Mouse (Mus musculus): ENCODE measurements around the gene Acod1. TPM values are rescaled to one million over a fixed set of nuclear protein-coding genes. Genes with fewer than 3 reads are reported as not detected.

The Acod1 gene
- polyA plus RNA-seq, 1 experiment from 2014 or later, result 0.06 TPM

DNA sequence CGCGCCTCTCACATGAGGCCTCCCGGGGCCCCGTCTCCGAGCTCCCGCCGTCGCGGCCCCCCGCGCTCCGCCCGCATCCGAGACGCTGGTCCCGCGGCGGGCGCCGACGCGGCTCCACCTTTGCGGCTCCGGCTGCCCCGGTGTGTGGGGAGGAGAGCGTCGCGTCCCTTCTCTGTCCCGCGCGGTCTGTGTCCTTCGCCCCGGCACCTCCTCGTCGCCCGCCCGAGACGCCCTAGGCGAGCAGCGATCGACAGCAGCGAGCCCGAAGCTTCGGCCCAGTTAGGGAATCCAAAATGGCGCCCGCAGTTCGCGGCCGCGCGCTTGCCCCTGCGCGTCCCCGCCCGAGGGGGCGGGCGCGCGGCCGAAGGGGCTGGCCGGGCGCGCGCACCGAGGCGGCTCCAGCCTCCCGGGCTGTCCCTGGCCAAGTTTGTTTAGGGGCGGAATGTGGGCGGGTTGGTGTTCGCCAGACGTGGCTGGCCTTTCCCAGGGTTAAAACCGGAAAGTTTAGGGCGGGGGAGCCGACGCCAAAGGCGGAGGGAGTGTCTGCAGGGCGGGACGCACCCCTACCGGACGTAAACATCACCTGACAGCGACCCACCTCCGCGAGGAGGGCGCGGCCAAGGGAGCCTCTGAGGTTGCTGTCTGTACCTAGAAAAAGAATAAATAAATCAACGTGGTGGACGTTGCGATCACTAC lies 52.6 kb downstream of the Acod1 start, which contains the start of gene Fbxl3:
Fbxl3 (minus strand) TSS at position 329 of the 696 bp plus-strand sequence.
- ATAC-seq, result peak; percentile 87
- in situ Hi-C loops (cut with MboI; ENCODE audit: low pct_unique_long_range_greater_than_20kb), result loop anchor here (25.0 kb wide), 1 partner anchor 413 kb away; the partner anchor contains the start of gene Scel
- no peaks in the 10 kb centered on the region for H3K27me3 ChIP-seq
- peak; percentile 85 for DNase-seq (ENCODE audit: low read depth, low spot score)
- no peak for TF ChIP-seq CTCF (IDR thresholded peaks at IDR 0.05)
- ChIA-PET CTCF (no interaction called here), POLR2A (no interaction called here)

DNA sequence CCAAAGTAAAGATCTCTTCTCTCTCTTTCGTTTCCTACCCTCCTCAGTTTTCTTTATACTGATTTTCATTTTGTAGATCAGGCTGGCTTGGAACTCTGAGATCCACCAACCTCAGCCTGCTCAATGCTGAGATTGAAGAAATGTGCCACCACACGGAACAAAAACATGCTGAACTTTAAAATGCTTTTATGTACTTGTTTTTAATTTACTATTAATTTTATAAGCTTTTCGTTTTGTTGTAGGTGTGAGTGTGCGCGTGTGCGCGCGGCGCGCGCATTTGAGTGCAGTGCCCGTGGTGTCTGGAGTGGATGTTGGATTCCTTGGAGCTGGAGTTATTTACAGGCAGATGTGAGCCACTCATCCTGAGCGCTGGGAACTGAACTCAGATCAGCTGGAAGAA lies 53.5 kb downstream of the Acod1 start:
- H3K27me3 ChIP-seq, result no peaks in the 10 kb centered on the region
- ATAC-seq (no peak), DNase-seq (ENCODE audit: low read depth, low spot score) (no peak)
- in situ Hi-C loops (cut with MboI; ENCODE audit: low pct_unique_long_range_greater_than_20kb), result loop anchor here (5.0 kb wide), 1 partner anchor 33 kb away; no protein-coding TSS in a partner anchor
- CTCF ChIA-PET, result interaction anchor here (1.4 kb wide), 1 partner anchor 35 kb away, joined by 4 read pairs; no protein-coding TSS in a partner anchor
- POLR2A ChIA-PET, result no interaction called here
- TF ChIP-seq CTCF (IDR thresholded peaks at IDR 0.05), result no peak

DNA sequence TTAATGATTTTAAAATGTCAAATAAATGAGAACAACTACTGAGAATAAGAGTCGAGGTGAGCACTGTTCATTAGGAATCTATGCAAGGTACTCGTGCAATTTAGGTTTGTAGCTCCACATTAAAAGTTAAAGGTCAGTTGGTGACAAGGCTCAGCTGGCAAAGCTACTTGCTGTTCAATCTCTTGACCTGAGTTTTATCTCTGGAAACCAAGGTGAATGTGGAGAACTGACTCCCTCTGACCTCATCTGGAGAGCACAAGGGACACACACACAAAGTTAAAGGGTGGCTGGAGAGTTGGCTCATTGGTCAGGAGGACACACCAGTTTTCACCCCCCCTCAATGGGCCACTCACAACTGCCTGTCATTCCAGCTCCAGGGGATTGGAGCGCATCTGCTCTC lies 54.4 kb downstream of the Acod1 start:
- ATAC-seq (no peak), DNase-seq (ENCODE audit: low read depth, low spot score) (no peak)
- no peaks in the 10 kb centered on the region for H3K27me3 ChIP-seq
- ChIA-PET CTCF (interaction anchor here (1.4 kb wide), 1 partner anchor 35 kb away, joined by 4 read pairs; no protein-coding TSS in a partner anchor), POLR2A (no interaction called here)
- TF ChIP-seq CTCF (IDR thresholded peaks at IDR 0.05), result no peak
- in situ Hi-C loops (cut with MboI; ENCODE audit: low pct_unique_long_range_greater_than_20kb), result loop anchor here (5.0 kb wide), 1 partner anchor 34 kb away; no protein-coding TSS in a partner anchor

DNA sequence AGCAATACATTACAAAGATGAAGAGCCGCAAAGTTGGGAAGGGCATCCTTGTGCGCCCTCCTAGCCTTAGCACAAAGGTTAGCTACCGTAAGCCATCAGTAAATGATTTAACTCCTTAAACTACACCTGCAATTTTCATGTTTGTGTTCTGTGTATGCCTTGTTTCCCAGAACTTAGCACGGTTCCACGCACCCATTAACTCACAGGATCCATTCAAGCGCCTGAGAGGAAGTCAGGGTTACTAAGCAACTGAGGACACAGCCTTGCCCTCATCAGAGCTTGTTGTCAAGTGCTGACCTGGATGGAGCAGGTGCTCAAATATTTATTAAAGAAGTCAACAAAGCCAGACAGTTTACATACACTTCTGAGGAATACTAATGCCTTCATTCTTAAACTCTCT lies 55.5 kb downstream of the Acod1 start:
- in situ Hi-C loops (cut with MboI; ENCODE audit: low pct_unique_long_range_greater_than_20kb), result loop anchor here (5.0 kb wide), 1 partner anchor 35 kb away; no protein-coding TSS in a partner anchor

DNA sequence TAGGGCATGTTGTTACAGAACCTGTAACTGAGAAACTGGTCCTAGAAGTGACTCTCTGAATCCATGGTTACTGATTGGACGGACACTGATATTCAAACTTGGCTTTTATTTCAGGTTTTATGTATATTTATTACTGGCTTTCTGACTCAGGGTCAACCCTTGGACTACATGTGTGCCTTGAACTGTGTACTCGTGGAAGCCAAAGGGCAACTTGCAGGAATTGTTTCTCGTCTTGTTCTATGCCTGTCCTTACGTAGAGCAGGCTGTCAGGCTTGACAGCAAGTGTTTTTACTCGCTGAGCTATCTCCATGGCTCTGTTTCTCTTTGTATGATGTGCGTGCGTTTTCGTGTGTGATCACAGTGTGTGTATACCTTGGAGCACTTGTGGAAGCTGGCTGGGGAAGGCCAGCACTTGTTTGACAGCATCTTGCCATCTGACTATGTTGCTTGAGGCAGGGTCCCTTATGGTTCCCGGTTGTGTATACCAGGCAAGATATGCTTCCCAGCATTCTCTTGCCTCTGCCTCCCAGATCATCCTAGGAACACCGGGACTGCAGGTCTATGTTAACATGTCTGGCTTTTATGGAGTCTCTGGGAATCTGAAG lies 56.1 kb downstream of the Acod1 start:
- in situ Hi-C loops (cut with MboI; ENCODE audit: low pct_unique_long_range_greater_than_20kb), result loop anchor here (5.0 kb wide), 1 partner anchor 36 kb away; no protein-coding TSS in a partner anchor
- TF ChIP-seq CTCF (IDR thresholded peaks at IDR 0.05), result no peak
- ChIA-PET CTCF (no interaction called here), POLR2A (no interaction called here)
- ATAC-seq (no peak), DNase-seq (ENCODE audit: low read depth, low spot score) (no peak)
- no peaks in the 10 kb centered on the region for H3K27me3 ChIP-seq

More for the DNA sequence above, 55.5 kb downstream of the Acod1 start:
- no peak for DNase-seq (ENCODE audit: low read depth, low spot score)
- no peak for ATAC-seq
- CTCF ChIA-PET, result no interaction called here
- POLR2A ChIA-PET, result no interaction called here
- TF ChIP-seq CTCF (IDR thresholded peaks at IDR 0.05), result no peak
- H3K27me3 ChIP-seq, result no peaks in the 10 kb centered on the region

Other genes with a start within 250 kb of the Acod1 start
- 13.8 TPM for gene Kctd12, start 64.3 kb upstream of the Acod1 start, polyA plus RNA-seq (2021)
- gene Cln5, start 23.2 kb downstream of the Acod1 start, polyA plus RNA-seq (2021), result 33.2 TPM
- 59.6 TPM for gene Fbxl3, start 52.6 kb downstream of the Acod1 start, polyA plus RNA-seq (2021)

Measured in Patski (cell line).